Mouse (Mus musculus) heart, postnatal 14 days (tissue): ENCODE data around the gene Ppm1n. TPM values are rescaled to one million over a fixed set of nuclear protein-coding genes. Genes with fewer than 3 reads are reported as not detected.

Experiments
- DNase-seq, 2 experiments: peaks; one replicate each; pipeline ENCODE4 v3.0.0; 2021 to 2022
- intact Hi-C: fragments of 180-260 bp; cut with DNase I; formaldehyde crosslinking; loops from one replicate; pipeline ENCODE4 v1.15.1; 2025
- total RNA-seq, 2 experiments: library from RNA; stranded (reverse); gene quantifications; 2 replicates each; pipeline ENCODE4 v1.2.3; 2021

The Ppm1n gene
- total RNA-seq, 2 experiments from 2014 or later = not detected

DNA sequence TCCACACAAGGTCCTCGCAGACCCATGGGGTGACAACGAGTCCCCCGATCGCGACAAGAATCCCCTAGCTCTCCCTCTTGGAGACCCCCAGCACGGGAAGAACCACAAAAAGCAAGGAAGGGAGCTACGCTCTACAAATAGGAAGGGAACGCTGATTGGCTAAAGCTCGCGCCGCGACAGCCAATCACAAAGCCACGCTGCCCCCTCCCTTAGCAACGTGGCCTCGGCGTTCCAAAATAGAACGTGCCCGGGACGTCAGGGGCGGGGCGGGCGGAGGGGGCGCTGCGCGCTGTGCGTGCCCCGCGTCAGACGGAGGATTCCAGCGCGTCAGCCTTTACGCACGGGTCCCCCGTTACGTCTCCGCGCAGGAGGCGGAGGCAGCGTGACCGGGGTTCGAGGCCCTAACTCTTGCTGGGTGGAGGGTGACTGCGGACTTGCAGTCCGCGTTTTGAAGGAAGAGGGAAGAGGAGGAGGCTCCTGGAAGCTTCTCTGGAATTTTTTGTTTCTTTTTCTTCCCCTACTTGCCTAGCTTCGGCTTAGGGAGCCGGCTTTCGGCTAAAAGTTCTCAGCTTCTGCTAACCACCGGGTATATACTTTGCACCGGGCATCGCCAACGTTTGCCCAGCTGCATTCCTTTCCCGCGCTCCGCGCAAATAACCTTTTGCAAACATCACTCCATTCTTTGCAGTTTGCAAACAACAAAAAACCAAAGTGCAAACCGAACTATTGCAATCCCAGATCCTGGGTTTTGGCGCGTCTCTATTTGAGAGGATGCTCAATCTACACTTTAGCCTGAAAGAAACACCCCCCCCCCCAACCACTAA is 28.8 kb upstream of the Ppm1n start:
- DNase-seq = peak; percentile 96 to 98

DNA sequence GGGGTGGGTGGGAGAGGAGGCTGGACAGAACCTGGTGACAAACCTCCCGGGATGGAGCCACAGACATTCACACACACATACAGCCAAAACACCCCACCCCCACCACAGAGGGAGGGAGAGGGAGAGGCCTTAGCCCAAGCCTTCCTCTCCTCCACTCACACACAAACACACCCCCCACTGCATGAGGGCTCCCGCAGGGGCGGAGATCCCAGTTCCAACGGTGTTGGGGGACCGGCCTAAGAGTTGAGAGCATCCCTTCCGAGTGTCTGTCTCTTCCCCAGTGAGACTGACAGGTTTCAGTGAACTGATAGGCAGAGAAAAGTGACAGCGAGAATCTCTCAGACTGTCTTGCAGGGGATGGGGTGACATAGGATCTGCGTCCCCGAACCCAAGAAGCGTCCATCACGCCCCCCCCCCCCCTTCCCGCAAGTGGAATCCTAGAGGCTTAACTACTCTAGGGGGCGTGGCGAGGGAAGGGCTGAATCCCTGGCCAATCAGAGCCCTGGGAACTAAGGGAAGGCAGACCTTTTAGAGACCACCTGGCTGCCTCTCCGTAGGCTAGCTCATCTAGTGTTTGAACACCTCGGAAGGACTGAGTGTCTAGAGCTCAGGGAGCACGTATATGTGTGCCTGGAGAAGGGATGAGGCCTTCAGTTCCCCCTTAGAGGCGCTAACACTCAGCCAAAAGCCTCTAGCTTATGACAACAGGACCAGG is 28.0 kb upstream of the Ppm1n start:
- intact Hi-C loops = no loop called here
- DNase-seq = peak; percentile 72 to 82

More for the DNA sequence above, 28.8 kb upstream of the Ppm1n start:
- intact Hi-C loops = no loop called here

DNA sequence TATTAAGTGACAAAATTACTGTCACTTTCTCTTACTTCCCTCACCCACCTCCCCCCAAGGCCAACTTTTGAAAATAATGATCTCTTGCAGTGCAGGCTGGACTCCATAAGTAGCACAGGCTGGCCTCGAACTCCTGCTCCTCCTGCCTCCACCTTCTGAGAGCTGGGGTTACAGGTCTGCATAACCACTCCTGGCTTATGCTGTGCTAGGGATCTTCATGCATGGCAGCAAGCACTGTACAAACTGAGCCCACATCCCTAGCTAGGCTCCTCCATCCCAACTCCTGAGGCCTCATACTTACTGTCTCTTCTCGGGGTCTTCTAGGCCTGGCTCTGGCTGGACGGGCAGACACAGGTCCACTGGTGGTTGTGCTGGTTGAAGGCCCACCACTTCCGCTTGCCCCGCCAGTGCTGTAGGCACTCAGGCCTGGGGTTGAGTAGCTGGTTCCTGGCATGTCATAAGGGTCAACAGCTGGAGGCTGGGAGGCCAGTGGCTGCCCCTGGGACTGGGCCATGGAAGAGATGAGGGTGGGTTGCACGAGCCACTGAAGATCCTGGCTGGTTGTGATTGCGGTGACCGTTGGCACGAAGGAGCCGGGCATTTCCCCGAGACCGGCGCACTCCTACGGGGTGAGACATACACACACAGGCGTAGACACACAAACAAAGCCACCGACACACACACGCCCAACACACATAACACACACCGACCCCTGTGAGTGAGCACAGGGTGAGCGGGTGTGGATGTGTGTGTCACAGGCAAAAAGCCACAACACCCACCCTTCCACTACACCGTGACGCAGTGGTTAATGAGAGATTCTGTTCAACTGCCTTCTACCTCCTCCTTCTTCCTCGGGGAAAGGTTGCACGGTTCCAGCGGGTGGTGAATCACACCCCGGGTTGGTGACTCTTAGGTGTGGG is 27.2 kb upstream of the Ppm1n start:
- intact Hi-C loops = no loop called here

DNA sequence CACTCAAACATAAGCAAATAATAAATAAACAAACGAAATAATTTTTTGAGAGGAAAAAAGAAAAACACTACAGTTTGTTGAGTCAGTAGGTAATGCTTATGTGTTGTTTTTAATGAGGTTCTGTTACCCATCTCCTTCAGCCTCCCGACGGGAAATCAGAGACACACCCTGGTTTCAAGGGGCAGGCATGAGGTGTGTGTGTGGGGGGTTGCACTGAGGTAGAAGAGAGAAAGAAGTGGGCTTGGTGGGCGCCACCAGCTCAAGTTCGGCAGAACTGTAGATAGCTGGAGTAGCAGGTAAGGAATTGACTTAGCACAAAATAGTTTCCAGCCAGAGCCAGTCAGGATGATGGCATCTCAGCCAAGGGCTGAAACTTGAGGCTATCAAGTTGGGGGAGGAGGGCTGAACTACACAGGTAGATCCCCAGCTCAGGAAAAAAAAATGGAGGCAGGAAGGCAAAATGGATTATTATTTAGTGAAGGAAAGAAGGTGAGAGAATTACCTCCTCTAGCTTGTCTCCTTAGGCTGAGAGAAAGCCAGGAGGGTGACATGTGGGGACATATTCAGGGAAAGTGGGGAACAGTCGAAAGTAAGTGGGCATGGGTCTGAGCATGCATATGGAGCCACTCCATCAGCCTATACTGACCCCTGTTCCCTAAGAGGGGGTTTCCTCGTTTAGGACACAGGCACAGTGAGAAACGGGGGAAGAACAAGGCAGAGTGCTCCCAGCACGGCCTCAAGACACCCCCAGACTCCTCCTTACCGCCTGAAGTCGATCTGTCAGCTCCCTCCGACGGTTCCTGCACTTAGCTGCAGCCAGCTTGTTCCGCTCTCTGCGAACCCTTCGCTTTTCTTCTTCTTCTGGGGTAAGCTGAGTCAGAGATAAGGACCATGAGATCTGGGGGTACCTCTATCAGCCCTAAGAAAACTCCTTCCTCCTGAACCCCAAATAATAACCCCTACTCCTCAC is 26.2 kb upstream of the Ppm1n start:
- intact Hi-C loops = no loop called here
- no peak for DNase-seq

More for the DNA sequence above, 27.2 kb upstream of the Ppm1n start:
- DNase-seq = no peak

DNA sequence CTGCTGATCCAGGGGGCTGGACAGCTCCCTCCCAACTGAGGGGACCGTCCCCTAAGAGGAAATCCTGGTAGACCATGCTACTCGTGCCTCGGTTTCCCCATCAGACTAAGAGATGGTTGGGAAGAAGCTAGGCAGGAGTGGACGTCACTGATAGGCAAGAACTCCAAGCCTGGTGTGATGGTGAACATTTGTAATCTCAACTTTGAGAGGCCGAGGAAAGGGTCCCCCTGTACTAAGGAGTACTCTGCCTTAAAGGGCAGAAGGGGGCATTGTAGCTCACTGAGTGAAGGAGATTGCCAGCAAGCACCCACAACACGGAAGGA is 25.5 kb upstream of the Ppm1n start:
- intact Hi-C loops = no loop called here
- no peak for DNase-seq

DNA sequence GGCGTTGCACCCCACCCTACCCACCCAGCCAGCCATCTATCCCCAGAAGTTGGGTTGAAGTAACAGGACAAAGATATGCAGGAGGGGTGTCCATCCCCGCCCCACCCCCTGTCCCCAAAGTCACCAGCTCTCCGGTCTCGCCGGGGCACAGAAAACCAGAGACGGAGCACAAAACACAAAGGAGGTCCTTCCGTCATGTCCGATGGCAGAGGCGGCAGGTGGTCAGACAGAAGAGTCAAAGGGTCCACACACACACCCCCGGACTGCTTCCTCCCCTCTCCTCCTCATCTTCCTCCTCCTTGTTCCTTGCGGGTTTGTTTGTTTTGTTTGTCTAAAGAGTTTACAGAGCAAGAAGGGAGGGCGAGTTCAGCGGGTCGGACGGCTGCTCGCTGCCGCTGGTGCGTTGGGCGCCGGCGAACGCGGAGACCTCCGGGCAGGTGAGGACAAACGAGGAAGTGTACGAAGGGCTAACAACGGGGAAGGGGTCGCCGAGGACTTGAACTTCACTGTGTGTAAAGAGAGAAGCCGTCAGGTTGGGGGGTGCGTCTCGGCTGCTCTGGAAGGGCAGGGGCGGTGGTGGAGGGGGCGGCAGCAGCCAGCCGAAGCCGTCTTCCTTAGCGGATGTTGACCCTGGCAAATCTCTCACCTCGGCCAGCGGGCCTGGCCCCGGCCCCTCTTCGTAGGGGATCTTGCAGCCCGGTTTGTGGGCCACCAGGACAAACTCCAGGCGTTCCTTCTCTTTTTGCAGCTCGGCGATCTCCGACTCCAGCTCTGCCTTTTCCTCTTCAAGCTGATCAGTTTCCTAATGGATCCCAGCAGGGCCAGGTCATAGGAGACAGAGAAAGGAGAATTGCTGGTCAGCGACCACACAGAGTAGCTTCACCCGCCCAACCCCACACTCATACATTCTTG is 24.9 kb upstream of the Ppm1n start:
- intact Hi-C loops = no loop called here
- DNase-seq = no peak

DNA sequence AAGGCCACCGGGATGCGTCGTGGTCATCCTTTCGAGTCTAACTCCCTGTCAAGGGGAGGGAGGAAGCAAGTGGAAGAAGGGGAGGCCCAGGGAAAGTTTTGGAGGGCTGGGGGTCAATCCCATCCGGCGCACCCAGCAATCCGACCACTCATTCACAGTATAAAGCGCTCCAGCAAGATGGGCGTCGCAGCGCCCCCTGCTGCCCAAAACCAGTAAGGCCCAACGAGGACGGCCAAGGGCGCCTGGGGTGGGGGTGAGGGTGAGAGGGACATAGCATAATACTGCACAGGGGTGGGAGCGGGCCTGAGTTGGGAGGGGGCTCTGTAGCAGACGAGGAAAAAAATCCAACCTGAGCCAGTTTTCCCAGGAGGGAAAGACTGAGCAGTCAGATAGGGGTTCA is 23.9 kb upstream of the Ppm1n start:
- intact Hi-C loops = no loop called here
- peak; percentile 85 to 89 for DNase-seq

DNA sequence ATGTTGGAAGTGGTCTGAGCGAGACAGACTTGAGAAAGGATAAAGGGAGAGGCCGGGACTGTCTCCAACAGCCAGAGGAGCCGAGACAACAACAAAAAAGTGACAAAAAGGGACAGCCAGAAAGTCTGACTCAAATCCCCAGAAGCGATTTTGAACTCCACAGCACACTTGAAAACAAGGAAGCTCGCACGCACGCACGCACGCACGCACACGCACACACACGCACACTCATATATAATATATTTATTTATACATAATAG is 23.1 kb upstream of the Ppm1n start:
- no peak for DNase-seq
- intact Hi-C loops = no loop called here

DNA sequence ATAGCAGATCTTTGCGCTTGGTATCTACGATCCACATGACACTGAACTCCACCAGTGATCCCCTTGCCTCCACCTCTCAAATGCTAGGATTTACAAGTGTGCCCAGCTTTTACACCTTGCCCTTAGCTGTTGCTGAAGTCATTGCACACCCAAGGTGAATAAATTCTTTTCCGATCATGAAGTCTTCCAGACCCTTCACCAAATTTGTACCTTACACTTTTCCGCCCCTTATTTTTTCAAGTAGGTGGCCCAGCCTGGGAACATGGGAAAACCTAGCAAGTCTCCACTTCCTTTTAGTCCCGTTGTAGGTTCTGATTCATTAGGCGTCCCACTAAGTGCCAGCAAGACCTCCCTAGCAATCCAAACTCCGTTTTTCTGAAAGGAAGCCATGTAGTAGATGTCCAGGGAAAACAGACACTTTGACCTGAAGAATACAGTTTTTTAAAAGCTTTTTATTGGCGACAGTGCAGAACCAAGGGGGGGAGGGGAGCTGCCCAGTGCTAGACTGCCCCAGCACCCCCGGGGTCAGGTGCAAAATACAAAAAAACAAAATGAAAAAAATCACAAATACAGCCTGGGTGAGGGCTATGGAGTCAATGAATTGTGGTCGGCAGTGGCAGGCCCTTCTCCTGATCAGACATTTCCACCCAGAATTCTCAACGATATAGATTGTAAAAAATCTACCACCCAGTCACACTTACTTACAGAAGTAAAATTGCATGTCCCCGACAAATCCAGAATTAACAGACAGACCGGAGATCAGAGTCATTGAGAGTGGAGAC is 22.6 kb upstream of the Ppm1n start:
- intact Hi-C loops = no loop called here
- DNase-seq = no peak

DNA sequence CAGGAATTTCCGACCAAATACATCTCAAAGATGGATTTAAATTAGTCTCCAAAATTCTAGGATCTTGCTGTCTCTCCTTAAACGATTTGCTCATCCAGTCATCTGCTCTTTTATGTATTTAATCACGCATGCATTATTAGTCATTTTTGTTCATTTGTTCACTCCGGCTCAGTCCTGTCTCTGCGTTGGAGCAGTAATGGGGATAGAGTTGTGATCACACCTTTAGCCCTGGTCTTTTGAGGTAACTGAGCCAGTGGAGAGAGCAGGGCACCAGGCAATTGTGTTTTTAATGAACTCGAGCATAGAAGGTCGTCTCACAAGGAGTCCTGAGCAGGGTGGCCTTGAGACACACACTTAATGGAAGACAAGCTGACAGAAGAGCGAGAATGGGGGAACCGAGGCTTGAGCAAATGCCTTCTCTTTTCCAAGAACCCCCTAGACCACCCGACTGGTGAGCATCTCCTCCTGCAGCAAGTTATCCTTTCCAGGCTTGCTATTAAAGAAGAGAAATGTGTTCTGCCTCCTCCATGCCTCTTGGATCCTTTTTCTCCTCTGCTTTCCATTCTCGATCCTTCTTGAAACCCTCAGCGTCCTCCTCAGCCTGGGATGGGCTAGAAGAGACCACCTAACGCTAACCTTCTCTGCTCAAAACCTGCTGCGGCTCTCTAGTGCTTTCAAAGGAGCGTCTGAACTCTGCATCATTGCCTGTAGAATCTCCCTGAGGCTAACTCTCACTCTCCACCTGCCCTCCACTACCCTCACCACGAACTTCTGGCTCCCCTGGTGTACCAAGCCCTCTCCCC is 21.8 kb upstream of the Ppm1n start:
- no peak for DNase-seq
- intact Hi-C loops = loop anchor here (2.0 kb wide), 1 partner anchor 123 kb away; no protein-coding TSS in a partner anchor

DNA sequence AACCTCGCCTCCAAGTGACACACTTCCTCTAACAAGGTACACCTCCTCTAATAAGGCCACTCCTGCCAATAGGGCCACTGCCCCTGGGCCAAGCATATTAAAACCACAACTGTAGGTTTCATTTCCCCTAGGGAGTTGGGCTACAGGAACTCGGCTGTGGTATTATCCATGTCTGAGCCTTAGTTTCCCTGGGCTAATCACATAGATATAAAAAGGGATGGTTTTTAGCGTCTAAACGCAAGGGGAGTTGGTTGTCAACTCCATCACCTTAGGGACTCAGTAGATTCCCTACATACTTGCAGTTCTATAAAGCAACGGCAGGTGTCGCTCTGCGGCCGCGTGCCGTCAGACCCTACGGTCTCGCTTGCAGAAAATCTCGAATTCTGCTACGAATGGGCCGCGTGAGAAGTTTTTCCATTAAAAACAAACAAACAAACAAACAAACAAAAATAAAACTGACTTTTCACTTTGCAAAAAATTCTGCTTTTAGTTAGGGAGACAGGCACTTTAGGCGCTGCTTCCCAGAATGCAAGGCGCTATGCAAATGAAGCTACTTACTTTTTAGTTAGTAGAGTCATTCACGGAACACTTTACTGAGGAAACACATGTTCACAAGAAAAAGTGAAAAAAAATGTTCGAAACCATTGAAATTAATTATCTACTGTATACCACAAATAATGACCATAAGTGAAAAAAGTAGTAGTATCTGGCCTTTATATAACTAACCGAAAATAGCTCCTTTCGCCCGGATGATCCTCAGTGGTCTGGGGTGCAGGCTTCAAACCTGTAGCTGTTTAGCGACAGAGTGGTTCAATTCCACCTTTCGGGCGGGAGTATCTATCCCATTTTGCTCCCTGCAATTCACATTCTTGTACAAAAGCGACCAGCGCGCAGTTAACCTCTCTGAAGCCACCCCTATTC is 20.9 kb upstream of the Ppm1n start:
- peak; percentile 81 to 89 for DNase-seq
- intact Hi-C loops = loop anchor here (1.0 to 2.0 kb wide), 2 partner anchors 43 to 122 kb away; no protein-coding TSS in a partner anchor

DNA sequence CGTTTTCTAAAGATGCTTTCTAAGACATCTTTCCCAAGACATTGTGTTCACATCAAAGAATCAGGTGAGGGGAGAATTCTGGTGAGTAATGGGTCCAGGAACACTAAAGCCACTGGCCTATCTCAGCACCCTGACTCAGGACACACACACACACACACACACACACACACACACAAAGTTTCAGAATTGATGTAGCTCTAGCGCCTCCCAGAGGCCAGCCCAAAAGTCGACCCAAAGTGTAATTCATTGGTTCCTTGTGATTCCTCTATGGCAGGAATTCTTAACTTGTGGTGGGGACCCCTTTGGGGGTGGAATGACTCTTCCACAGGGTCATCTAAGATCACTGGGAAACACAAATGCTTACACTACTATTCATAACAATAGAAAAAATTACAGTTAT is 19.3 kb upstream of the Ppm1n start:
- intact Hi-C loops = loop anchor here (5.0 kb wide), 1 partner anchor 63 kb away; no protein-coding TSS in a partner anchor

DNA sequence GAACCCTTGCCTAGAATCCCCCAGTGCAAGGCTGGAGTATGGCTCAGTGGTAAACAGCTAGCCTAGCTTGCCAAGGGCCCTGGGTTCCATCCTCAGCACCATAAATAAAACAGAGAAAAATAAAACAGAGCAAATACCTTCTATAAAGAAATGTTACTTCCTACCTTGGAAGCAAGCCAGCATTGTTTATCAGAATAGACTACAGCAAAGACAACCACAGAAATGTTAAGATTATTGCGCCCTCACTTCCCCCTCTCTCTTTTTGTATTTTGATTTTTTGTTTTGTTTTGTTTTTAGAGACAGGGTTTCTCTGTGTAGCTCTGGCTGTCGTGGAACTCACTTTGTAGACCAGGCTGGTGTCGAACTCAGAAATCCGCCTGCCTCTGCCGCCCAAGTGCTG is 17.9 kb upstream of the Ppm1n start:
- no peak for DNase-seq
- intact Hi-C loops = loop anchor here (5.0 kb wide), 1 partner anchor 65 kb away; no protein-coding TSS in a partner anchor

More for the DNA sequence above, 19.3 kb upstream of the Ppm1n start:
- DNase-seq = peak; percentile 54 to 72

DNA sequence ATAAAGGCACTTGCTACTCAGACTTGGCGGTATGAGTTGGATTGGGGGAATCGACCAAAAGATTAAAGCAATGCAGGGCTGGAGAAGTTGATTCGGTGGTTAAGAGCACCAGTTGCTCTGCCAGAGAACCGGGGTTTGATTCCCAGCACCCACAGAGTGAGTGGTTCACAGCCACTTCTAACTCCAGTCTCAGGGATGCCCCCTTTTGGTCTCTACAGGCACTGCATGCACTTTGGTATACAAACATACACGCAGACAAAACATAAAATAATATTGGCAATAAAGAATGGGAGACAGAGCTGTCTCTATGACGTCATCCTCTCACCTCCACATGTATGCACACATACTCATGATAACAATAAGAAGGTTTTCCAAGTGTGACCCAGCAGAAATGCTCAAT is 17.2 kb upstream of the Ppm1n start:
- no peak for DNase-seq
- intact Hi-C loops = loop anchor here (5.0 kb wide), 1 partner anchor 65 kb away; no protein-coding TSS in a partner anchor

DNA sequence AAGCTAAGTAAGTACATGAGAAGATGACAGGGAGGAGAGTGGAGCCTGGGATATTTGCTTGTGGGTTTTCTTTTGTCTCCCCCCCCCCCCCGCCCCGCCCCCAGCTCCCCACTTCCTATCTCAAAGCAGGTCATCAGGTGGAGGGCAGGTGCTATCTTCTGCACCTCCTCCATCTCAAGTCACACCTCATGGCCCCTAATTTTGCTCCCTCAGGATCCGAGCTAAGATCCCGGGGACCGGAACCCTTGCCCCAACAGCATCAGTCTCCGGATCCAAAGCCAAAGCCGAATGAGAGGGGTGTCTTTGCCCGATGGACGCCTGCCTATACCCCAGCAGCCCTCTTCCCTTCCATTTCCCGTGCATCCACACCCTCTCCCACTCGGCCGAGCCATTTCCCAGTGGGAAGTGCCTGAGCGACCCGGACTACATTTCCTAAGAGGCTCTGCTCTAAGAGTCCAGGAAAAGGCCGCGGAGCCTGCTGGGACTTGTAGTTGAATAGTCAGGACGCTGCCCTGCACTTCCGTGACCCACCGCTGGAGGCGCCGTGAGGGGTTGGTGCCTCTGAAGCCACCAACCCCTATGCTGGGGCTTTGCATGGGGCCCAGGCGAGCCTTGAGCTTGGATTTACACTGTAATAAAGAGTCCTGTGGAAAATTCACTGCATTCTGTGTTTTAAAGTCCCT is 15.8 kb upstream of the Ppm1n start:
- DNase-seq = peak; percentile 97 to 99
- intact Hi-C loops = loop anchor here (5.0 kb wide), 1 partner anchor 67 kb away; no protein-coding TSS in a partner anchor
